Mouse (Mus musculus) hindbrain, embryonic 14.5 days (tissue): ENCODE measurements around the gene Ppa1. TPM values are rescaled to one million over a fixed set of nuclear protein-coding genes. Genes with fewer than 3 reads are reported as not detected.

Experiments
- ATAC-seq: fragments of 200-750 bp; cut with Nextera tagmentation; 2 replicates; pipeline ENCODE4 v1.8.0; 2017; ENCODE audit warnings: moderate number of reproducible peaks, mild to moderate bottlenecking, moderate TSS enrichment, moderate library complexity; ENCODE audit not compliant: low FRiP score
- DNase-seq: peaks from one replicate; pipeline ENCODE4 v3.0.0-alpha.2; 2015; ENCODE audit warnings: low spot score
- H3K27ac ChIP-seq: fragments of 300-500 bp; sonication (generic); 2 replicates; pipeline ENCODE4 v1.5.1; 2014; ENCODE audit warnings: mild to moderate bottlenecking, moderate library complexity
- H3K27me3 ChIP-seq: fragments of 300-500 bp; sonication (generic); 2 replicates; pipeline ENCODE4 v1.6.1; 2014; ENCODE audit warnings: mild to moderate bottlenecking, low read length, mixed read lengths; ENCODE audit not compliant: control insufficient read depth, insufficient read depth
- H3K36me3 ChIP-seq: fragments of 300-500 bp; sonication (generic); replicated peaks from 2 replicates; pipeline ENCODE4 v1.6.1; 2014; ENCODE audit not compliant: control insufficient read depth, insufficient read depth
- H3K4me1 ChIP-seq: fragments of 300-500 bp; sonication (generic); replicated peaks from 2 replicates; pipeline ENCODE4 v1.6.1; 2014; ENCODE audit warnings: antibody characterized with exemption, low read length, mixed read lengths; ENCODE audit not compliant: control insufficient read depth, insufficient read depth
- H3K4me2 ChIP-seq: fragments of 300-500 bp; sonication (generic); replicated peaks from 2 replicates; pipeline ENCODE4 v1.6.1; 2014; ENCODE audit warnings: mild to moderate bottlenecking, moderate library complexity
- H3K4me3 ChIP-seq: fragments of 300-500 bp; sonication (generic); replicated peaks from 2 replicates; pipeline ENCODE4 v1.5.1; 2014; ENCODE audit warnings: mild to moderate bottlenecking, low read length
- H3K9ac ChIP-seq: fragments of 300-500 bp; sonication (generic); 2 replicates; pipeline ENCODE4 v1.6.1; 2014
- H3K9me3 ChIP-seq: fragments of 300-500 bp; sonication (generic); 2 replicates; pipeline ENCODE4 v1.6.1; 2016; ENCODE audit warnings: low read length; ENCODE audit not compliant: control insufficient read depth
- WGBS: fragments of 180-500 bp; shearing (Covaris S2); extraction: QIAGEN DNeasy Blood & Tissue Kit; methylation state at CpG from one replicate; pipeline ENCODE4 v1.1.7; 2014; 5-methylcytosine and 5-hydroxymethylcytosine counted together
- polyA plus RNA-seq: library from polyadenylated mRNA; unstranded; fragments of >200 nt; fragmentation: Nextera tagmentation; extraction: Ambion mirVana; gene quantifications from 2 replicates; pipeline ENCODE4 v1.2.1, GENCODE M21; 2014

Gene Ppa1
- polyA plus RNA-seq, 1 experiment from 2014 or later: 191 TPM

- no peak overlapping the region for H3K27ac ChIP-seq
- WGBS: 31% methylated on average over 4 of the region's 4 CpGs
- H3K4me2 ChIP-seq: no peak overlapping the region
- ATAC-seq (no peak), DNase-seq (peak; percentile 78)
- peaks cover 64% of the 10 kb centered on the region for H3K36me3 ChIP-seq
- no peaks in the 10 kb centered on the region for H3K9me3 ChIP-seq
- no peaks in the 10 kb centered on the region for H3K27me3 ChIP-seq
- H3K4me3 ChIP-seq: no peak overlapping the region
- no peak overlapping the region for H3K9ac ChIP-seq
- no peaks in the 10 kb centered on the region for H3K4me1 ChIP-seq
Observed at GRCm38 (mm10) chr10:61657985-61658384, 9.6 kb downstream of the Ppa1 start.

- no peak for ATAC-seq
- no peaks in the 10 kb centered on the region for H3K4me1 ChIP-seq
- WGBS: 75% methylated on average over 8 of the region's 8 CpGs
- no peak overlapping the region for H3K4me2 ChIP-seq
- H3K27ac ChIP-seq: no peak overlapping the region; the same call in 1 of the 2 replicates
- no peak overlapping the region for H3K9ac ChIP-seq
- no peak for DNase-seq
- H3K36me3 ChIP-seq: peaks cover 81% of the 10 kb centered on the region
- no peak overlapping the region for H3K4me3 ChIP-seq
- H3K9me3 ChIP-seq: no peaks in the 10 kb centered on the region
- no peaks in the 10 kb centered on the region for H3K27me3 ChIP-seq
Observed at GRCm38 (mm10) chr10:61661887-61662286, 13.5 kb downstream of the Ppa1 start.

GRCm38 (mm10) chr10:61662391-61662988, 14.1 kb downstream of the Ppa1 start:
- WGBS: 61% methylated on average over 10 of the region's 10 CpGs
- Histone ChIP-seq H3K9ac (no peak overlapping the region), H3K4me3 (no peak overlapping the region), H3K36me3 (peaks cover 87% of the 10 kb centered on the region), H3K27me3 (no peaks in the 10 kb centered on the region), H3K4me1 (no peaks in the 10 kb centered on the region), H3K4me2 (no peak overlapping the region), H3K27ac (0 out of 2 replicates have a peak overlapping the region, but pooled peaks have one; percentile 41), H3K9me3 (no peaks in the 10 kb centered on the region)
- ATAC-seq (0 out of 2 replicates have a peak, but pooled peaks have one; percentile 37), DNase-seq (peak; percentile 49)

DNA sequence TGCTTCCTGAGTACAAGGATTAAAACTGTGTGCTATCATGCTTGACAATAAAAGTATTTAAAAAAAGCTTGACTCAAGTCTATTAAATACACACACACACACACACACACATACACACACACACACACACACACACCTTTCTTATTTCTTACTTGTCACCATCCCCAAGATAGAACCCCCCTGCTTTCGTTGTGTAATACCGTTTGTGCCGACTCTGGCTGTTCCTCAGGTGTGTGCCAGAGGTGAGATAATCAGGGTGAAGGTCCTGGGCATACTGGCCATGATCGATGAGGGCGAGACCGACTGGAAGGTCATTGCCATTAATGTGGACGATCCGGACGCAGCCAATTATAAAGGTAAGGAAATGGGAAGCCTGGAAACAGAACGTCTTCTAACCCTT, 16.8 kb downstream of the Ppa1 start:
- no peak overlapping the region for H3K9ac ChIP-seq
- WGBS: 95% methylated on average over 10 of the region's 10 CpGs
- H3K4me1 ChIP-seq: no peaks in the 10 kb centered on the region
- ATAC-seq: no peak
- H3K9me3 ChIP-seq: no peaks in the 10 kb centered on the region
- no peak overlapping the region for H3K4me3 ChIP-seq
- no peaks in the 10 kb centered on the region for H3K27me3 ChIP-seq
- H3K36me3 ChIP-seq: peaks cover 99% of the 10 kb centered on the region
- no peak overlapping the region for H3K27ac ChIP-seq
- no peak overlapping the region for H3K4me2 ChIP-seq
- no peak for DNase-seq

- no peaks in the 10 kb centered on the region for H3K27me3 ChIP-seq
- no peak overlapping the region for H3K4me3 ChIP-seq
- H3K36me3 ChIP-seq: peaks cover 99% of the 10 kb centered on the region
- no peak for ATAC-seq
- DNase-seq: no peak
- no peak overlapping the region for H3K4me2 ChIP-seq
- no peak overlapping the region for H3K27ac ChIP-seq
- H3K4me1 ChIP-seq: no peaks in the 10 kb centered on the region
- WGBS: 90% methylated on average over 3 of the region's 3 CpGs
- no peaks in the 10 kb centered on the region for H3K9me3 ChIP-seq
- H3K9ac ChIP-seq: no peak overlapping the region
Observed at GRCm38 (mm10) chr10:61665651-61666050, 17.3 kb downstream of the Ppa1 start.

- no peak overlapping the region for H3K4me3 ChIP-seq
- peak; percentile 84; the same call in 1 of the 2 replicates for ATAC-seq
- peak; percentile 53 for DNase-seq
- H3K4me1 ChIP-seq: no peaks in the 10 kb centered on the region
- no peak overlapping the region for H3K4me2 ChIP-seq
- no peak overlapping the region for H3K27ac ChIP-seq
- H3K9me3 ChIP-seq: no peaks in the 10 kb centered on the region
- no peaks in the 10 kb centered on the region for H3K27me3 ChIP-seq
- 38% methylated on average over 7 of the region's 7 CpGs for WGBS
- H3K36me3 ChIP-seq: peaks cover 97% of the 10 kb centered on the region
- no peak overlapping the region for H3K9ac ChIP-seq
Observed at GRCm38 (mm10) chr10:61669289-61669688, 20.9 kb downstream of the Ppa1 start.

DNA sequence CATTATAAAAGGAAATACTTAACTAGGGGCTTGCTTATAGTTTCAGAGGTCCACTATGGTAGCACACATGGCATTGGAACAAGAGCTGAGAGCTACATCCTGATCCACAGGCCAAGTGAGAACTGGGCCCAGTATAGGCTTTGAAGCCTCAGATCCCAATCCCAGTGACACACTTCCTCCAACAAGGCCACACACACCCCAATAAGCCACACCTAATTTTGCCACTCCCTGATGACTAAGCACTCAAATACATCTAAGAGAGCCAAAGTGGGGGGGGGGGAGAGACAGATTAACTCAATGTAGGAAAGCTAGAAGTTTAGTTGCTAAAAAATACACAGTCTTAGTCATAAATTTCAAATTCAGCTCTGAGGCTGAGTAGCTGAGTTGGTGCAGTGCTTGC, 21.5 kb downstream of the Ppa1 start:
- H3K9me3 ChIP-seq: no peaks in the 10 kb centered on the region
- peaks cover 97% of the 10 kb centered on the region for H3K36me3 ChIP-seq
- no peak overlapping the region for H3K4me2 ChIP-seq
- no peak overlapping the region for H3K9ac ChIP-seq
- ATAC-seq: no peak
- no peak overlapping the region for H3K27ac ChIP-seq
- no peaks in the 10 kb centered on the region for H3K4me1 ChIP-seq
- H3K4me3 ChIP-seq: no peak overlapping the region
- no peak for DNase-seq
- H3K27me3 ChIP-seq: no peaks in the 10 kb centered on the region

DNA sequence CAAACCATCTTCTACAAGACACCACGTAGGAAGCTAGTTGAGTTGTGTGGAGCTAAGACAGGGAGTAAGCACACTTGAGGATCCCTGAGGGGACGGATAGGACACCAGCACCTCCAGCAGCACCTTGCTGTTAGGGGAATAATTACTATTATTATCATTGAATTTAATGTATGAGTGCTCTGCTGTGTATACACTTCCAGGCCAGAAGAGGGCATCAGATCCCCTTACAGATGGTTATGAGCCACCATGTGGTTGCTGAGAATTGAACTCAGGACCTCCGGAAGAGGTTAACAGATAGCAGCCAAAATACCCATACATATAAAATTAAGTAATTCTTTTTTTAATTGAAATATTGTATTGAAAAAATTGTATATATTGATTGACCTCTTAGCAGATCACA, 22.4 kb downstream of the Ppa1 start:
- 93% methylated on average over 3 of the region's 3 CpGs for WGBS
- peaks cover 96% of the 10 kb centered on the region for H3K36me3 ChIP-seq
- no peak for ATAC-seq

GRCm38 (mm10) chr10:61675935-61676334, 27.6 kb downstream of the Ppa1 start:
- no peak overlapping the region for H3K9ac ChIP-seq
- H3K4me3 ChIP-seq: no peak overlapping the region
- WGBS: 85% methylated on average over 3 of the region's 3 CpGs
- DNase-seq: no peak
- H3K36me3 ChIP-seq: peaks cover 48% of the 10 kb centered on the region
- H3K9me3 ChIP-seq: no peaks in the 10 kb centered on the region
- no peak overlapping the region for H3K4me2 ChIP-seq
- no peaks in the 10 kb centered on the region for H3K27me3 ChIP-seq
- ATAC-seq: no peak
- H3K4me1 ChIP-seq: peaks cover 7% of the 10 kb centered on the region
- no peak overlapping the region for H3K27ac ChIP-seq

More for the DNA sequence above, 22.4 kb downstream of the Ppa1 start:
- Histone ChIP-seq H3K27ac (no peak overlapping the region), H3K4me1 (no peaks in the 10 kb centered on the region), H3K27me3 (no peaks in the 10 kb centered on the region), H3K9me3 (no peaks in the 10 kb centered on the region), H3K4me3 (no peak overlapping the region), H3K9ac (no peak overlapping the region), H3K4me2 (no peak overlapping the region)
- no peak for DNase-seq

- no peaks in the 10 kb centered on the region for H3K9me3 ChIP-seq
- H3K27me3 ChIP-seq: no peaks in the 10 kb centered on the region
- H3K36me3 ChIP-seq: peaks cover 21% of the 10 kb centered on the region
- peak overlapping the region; percentile 76 for H3K4me2 ChIP-seq
- 43% methylated on average over 9 of the region's 9 CpGs for WGBS
- peaks cover 13% of the 10 kb centered on the region for H3K4me1 ChIP-seq
- DNase-seq (no peak), ATAC-seq (peak; percentile 3; the same call in 1 of the 2 replicates)
- peak overlapping the region; percentile 84 for H3K27ac ChIP-seq
- peak overlapping the region; percentile 94 for H3K9ac ChIP-seq
- H3K4me3 ChIP-seq: peak overlapping the region; percentile 93
Observed at GRCm38 (mm10) chr10:61679545-61679944, 31.2 kb downstream of the Ppa1 start.
